Mouse (Mus musculus) CH12.LX (cell line): Measurements from ENCODE around the gene Fut1. TPM values are rescaled to one million over a fixed set of nuclear protein-coding genes. Genes with fewer than 3 reads are reported as not detected.

Source experiments
- DNase-seq: peaks from one replicate; pipeline ENCODE4 v3.0.0-alpha.2; 2013; ENCODE audit errors: extremely low read depth
- H3K27ac ChIP-seq: 2 replicates; pipeline ENCODE4 v1.5.1; 2012; ENCODE audit warnings: low read depth, mild to moderate bottlenecking, control low read depth, moderate library complexity; ENCODE audit not compliant: insufficient read depth
- H3K27me3 ChIP-seq: replicated peaks from 2 replicates; pipeline ENCODE3; 2012; ENCODE audit warnings: inconsistent platforms
- H3K36me3 ChIP-seq, 2 experiments: replicated peaks in 1 of 2; 2 replicates each; pipeline versions ENCODE3 to v1.6.1; 2012; ENCODE audit warnings: inconsistent platforms in 1 of 2, low read length in 1 of 2, mild to moderate bottlenecking in 1 of 2, mixed read lengths in 1 of 2, moderate library complexity in 1 of 2; ENCODE audit not compliant: control insufficient read depth in 1 of 2, insufficient read depth in 1 of 2
- H3K4me1 ChIP-seq, 2 experiments: 2 replicates each; pipeline ENCODE4 v1.6.1; 2012; ENCODE audit warnings: inconsistent platforms in 1 of 2, moderate library complexity in 1 of 2; ENCODE audit not compliant: insufficient read depth in 2 of 2, control insufficient read depth in 1 of 2
- H3K4me2 ChIP-seq: 2 replicates; pipeline ENCODE4 v1.6.1; 2012; ENCODE audit warnings: low read depth, mild to moderate bottlenecking, control low read depth; ENCODE audit not compliant: poor library complexity, insufficient read depth, severe bottlenecking
- H3K4me3 ChIP-seq, 3 experiments: fragments of 150-350 bp in 1 of 3; sonication (generic) in 1 of 3; replicated peaks in 1 of 3; 2 replicates each; pipeline versions ENCODE3 to v1.5.1; 2011 to 2012; ENCODE audit warnings: low read depth in 2 of 3, low read length in 2 of 3, mild to moderate bottlenecking in 2 of 3, moderate library complexity in 2 of 3, control low read depth in 1 of 3, improper control_type of control experiment in 1 of 3, inconsistent platforms in 1 of 3, mixed read lengths in 1 of 3; ENCODE audit not compliant: poor library complexity in 1 of 3
- H3K79me2 ChIP-seq: replicated peaks from 2 replicates; pipeline ENCODE4 v1.6.1; 2012; ENCODE audit warnings: mild to moderate bottlenecking, moderate library complexity; ENCODE audit not compliant: control insufficient read depth, poor library complexity, insufficient read depth, severe bottlenecking; ENCODE audit errors: extremely low read depth
- H3K9ac ChIP-seq: 2 replicates; pipeline ENCODE4 v1.6.1; 2012; ENCODE audit warnings: low read depth, mild to moderate bottlenecking, control low read depth, moderate library complexity; ENCODE audit not compliant: insufficient read depth
- H3K9me3 ChIP-seq: replicated peaks from 2 replicates; pipeline ENCODE3; 2012; ENCODE audit warnings: low read length, inconsistent platforms, mixed read lengths
- CTCF ChIP-seq, 2 experiments: IDR thresholded peaks in 1 of 2; conservative IDR thresholded peaks in 1 of 2; 2 replicates each; pipeline ENCODE4 v1.5.1; 2011 to 2012; ENCODE audit warnings: low read depth in 2 of 2, low read length in 2 of 2, improper control_type of control experiment in 1 of 2, inconsistent platforms in 1 of 2, mild to moderate bottlenecking in 1 of 2, moderate library complexity in 1 of 2
- E2F4 ChIP-seq: IDR thresholded peaks from 2 replicates; pipeline ENCODE4 v1.6.1; 2011; ENCODE audit warnings: low read depth, low read length, improper control_type of control experiment; ENCODE audit not compliant: insufficient replicate concordance
- EP300 ChIP-seq: IDR thresholded peaks from 2 replicates; pipeline ENCODE4 v1.6.1; 2011; ENCODE audit warnings: low read length, improper control_type of control experiment
- ETS1 ChIP-seq: conservative IDR thresholded peaks from 2 replicates; pipeline ENCODE4 v1.6.1; 2012; ENCODE audit warnings: low read depth, mild to moderate bottlenecking, inconsistent platforms, low read length, improper control_type of control experiment, moderate library complexity
- IRF4 ChIP-seq: IDR thresholded peaks from 2 replicates; pipeline ENCODE4 v1.6.1; 2014; ENCODE audit warnings: low read depth, mild to moderate bottlenecking, inconsistent platforms, low read length, improper control_type of control experiment
- JUN ChIP-seq: IDR thresholded peaks from 2 replicates; pipeline ENCODE4 v1.6.1; 2011; ENCODE audit warnings: low read depth, mild to moderate bottlenecking, low read length, improper control_type of control experiment, moderate library complexity; ENCODE audit not compliant: insufficient read depth
- KAT2A ChIP-seq: IDR thresholded peaks from 2 replicates; pipeline ENCODE4 v1.6.1; 2012; ENCODE audit warnings: low read length, improper control_type of control experiment, inconsistent platforms; ENCODE audit not compliant: insufficient replicate concordance
- MAFK ChIP-seq: IDR thresholded peaks from 2 replicates; pipeline ENCODE4 v1.6.1; 2011; ENCODE audit warnings: low read length, improper control_type of control experiment; ENCODE audit not compliant: insufficient replicate concordance
- MEF2A ChIP-seq: IDR thresholded peaks from 2 replicates; pipeline ENCODE4 v1.6.1; 2014; ENCODE audit warnings: low read depth, mild to moderate bottlenecking, inconsistent platforms, low read length, improper control_type of control experiment, borderline replicate concordance
- PAX5 ChIP-seq: IDR thresholded peaks from 2 replicates; pipeline ENCODE4 v1.6.1; 2012; ENCODE audit warnings: low read length, inconsistent platforms, mixed read lengths
- SIN3A ChIP-seq: IDR thresholded peaks from 2 replicates; pipeline ENCODE4 v1.6.1; 2012; ENCODE audit warnings: low read length, improper control_type of control experiment, inconsistent platforms
- SMC3 ChIP-seq: IDR thresholded peaks from 2 replicates; pipeline ENCODE4 v1.6.1; 2011; ENCODE audit warnings: low read depth, low read length, improper control_type of control experiment
- UBTF ChIP-seq: IDR thresholded peaks from 2 replicates; pipeline ENCODE4 v1.6.1; 2012; ENCODE audit warnings: low read depth, mild to moderate bottlenecking, inconsistent platforms, low read length, improper control_type of control experiment, moderate library complexity
- ZMIZ1 ChIP-seq: IDR thresholded peaks from 2 replicates; pipeline ENCODE4 v1.6.1; 2012; ENCODE audit warnings: low read depth, mild to moderate bottlenecking, inconsistent platforms, low read length, improper control_type of control experiment
- dilution Hi-C: fragments of 300-500 bp; cut with MboI; formaldehyde crosslinking; loops from 2 replicates; pipeline ENCODE4 v1.14.3; 2020; ENCODE audit warnings: low sequenced_read_pairs; ENCODE audit not compliant: extremely low pct_unique_long_range_greater_than_20kb, extremely low pct_ligation_motif_present
- in situ Hi-C: fragments of 300-500 bp; cut with MboI; formaldehyde crosslinking; loops from 3 replicates; pipeline ENCODE4 v1.14.3; 2019; ENCODE audit warnings: low sequenced_read_pairs, low pct_ligation_motif_present, low pct_unique_long_range_greater_than_20kb, mixed read lengths
- polyA plus RNA-seq: library from polyadenylated mRNA; unstranded; fragments of >175 nt; gene quantifications from 2 replicates; pipeline ENCODE4 v1.2.1, GENCODE M21; 2012; ENCODE audit warnings: low read depth; ENCODE audit not compliant: insufficient read length
- total RNA-seq, 2 experiments: library from RNA; depleted of rRNA; stranded (reverse); fragments of 300-350 nt in 1 of 2; fragments of >200 nt in 1 of 2; gene quantifications; 2 replicates each; pipeline ENCODE4 v1.2.3; 2012 to 2014

The Fut1 gene
- total and polyA plus RNA-seq, 3 experiments, result 2.4 to 6.4 (median 2.5) TPM

DNA sequence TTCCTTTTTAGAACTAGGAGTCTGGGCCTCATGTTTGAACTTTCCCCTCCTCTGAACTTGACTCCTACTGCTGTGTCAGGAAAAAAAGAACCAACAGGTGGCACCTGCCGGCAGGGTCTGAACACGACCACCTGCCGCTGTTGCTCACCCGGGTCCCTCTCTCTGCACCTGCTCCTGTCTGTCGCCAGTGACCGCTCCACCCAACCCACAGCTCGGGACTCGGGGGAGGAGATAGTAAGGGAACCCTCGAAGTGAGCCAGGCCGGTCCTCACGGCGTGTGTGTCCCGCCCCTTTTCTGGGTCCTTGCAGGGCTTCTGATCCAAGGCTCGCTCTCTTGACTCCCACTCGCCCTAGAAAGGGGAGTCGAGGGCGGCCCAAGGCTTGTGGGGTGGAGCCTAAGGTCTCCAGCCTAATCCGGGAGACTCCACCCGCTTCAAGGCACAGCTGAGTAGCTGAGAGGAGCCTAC, 22.5 kb downstream of the Fut1 start, which contains the start of gene Mamstr:
Gene Mamstr (plus strand): TSS at position 417 of the 467 bp plus-strand sequence.
- no peak for DNase-seq
- H3K27ac ChIP-seq, result no peak within 1 kb of the TSS
- dilution Hi-C loops (no loop called here), in situ Hi-C loops (loop anchor here (5.0 kb wide), 1 partner anchor 43 kb away; the partner anchor contains the start of gene Ntn5)
- H3K4me1 ChIP-seq, result peaks cover 31 to 95% of the 10 kb centered on the region in 2 experiments
- TF ChIP-seq ETS1, result no peak
- peak in 1 of 2 experiments; percentile 1; a peak in 1 of 4 replicates for TF ChIP-seq CTCF (conservative IDR thresholded peaks at IDR 0.05 in 1 of 2, IDR thresholded peaks at IDR 0.05 in 1 of 2; ENCODE audit: low read depth in 2 of 2, low read length in 2 of 2)
- H3K36me3 ChIP-seq, result peaks cover 0 to 14% of the 10 kb centered on the region in 2 experiments
- no peak within 1 kb of the TSS for H3K4me3 ChIP-seq
- H3K4me2 ChIP-seq, result no peak within 1 kb of the TSS
- H3K27me3 ChIP-seq, result no peaks in the 10 kb centered on the region
- no peak within 1 kb of the TSS for H3K9ac ChIP-seq
- H3K9me3 ChIP-seq, result peaks cover 10% of the 10 kb centered on the region
- no peaks in the 10 kb centered on the region for H3K79me2 ChIP-seq

DNA sequence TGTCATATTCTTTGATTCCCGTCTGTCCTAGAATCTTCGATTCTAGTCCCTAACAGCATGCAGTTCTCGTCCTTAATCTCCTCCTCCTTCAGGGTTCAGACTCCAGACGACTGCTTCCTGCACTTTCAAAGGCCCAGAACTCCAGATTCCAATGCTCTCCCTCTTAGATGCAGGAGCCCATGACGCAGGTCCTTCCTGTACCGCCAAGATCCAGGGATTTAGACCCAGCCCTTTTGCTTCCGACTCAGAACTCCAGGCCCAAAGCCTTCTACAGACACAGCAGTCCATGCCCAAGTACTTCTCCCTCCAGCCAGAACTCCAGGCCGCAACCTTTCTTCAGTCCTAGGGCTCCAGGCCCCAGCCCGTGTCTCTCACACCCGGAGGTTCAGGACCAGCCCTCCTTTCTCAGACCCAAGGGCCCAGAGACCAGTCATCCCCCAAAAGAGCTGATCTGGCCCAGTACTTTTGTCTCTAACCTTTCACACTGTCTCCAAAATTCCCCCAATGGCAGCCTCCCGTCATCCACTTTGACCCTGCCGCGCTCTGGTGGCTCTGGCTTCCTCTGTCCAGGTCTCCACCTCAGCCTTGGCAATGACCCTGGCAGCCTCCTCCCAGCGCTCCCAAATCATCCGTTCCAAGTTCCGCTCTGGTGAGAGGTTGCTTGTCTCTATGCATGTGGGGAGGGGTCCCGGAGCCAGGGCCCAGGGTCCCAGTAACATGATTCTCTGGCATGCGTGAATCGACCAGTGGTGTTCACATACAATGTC, 23.3 kb downstream of the Fut1 start:
- peaks cover 0 to 12% of the 10 kb centered on the region in 2 experiments for H3K36me3 ChIP-seq
- no peak overlapping the region for H3K27ac ChIP-seq
- TF ChIP-seq PAX5, result no peak
- H3K27me3 ChIP-seq, result no peaks in the 10 kb centered on the region
- H3K9ac ChIP-seq, result no peak overlapping the region
- no peak overlapping the region for H3K4me2 ChIP-seq
- H3K4me1 ChIP-seq, result peaks cover 31 to 95% of the 10 kb centered on the region in 2 experiments
- H3K4me3 ChIP-seq, result no peak overlapping the region
- in situ Hi-C loops (no loop called here), dilution Hi-C loops (no loop called here)
- H3K79me2 ChIP-seq, result no peaks in the 10 kb centered on the region
- no peak for DNase-seq
- peaks cover 7% of the 10 kb centered on the region for H3K9me3 ChIP-seq

- H3K4me2 ChIP-seq, result no peak overlapping the region
These were observed 24.4 kb downstream of the Fut1 start for GRCm38 (mm10) chr7:45641391-45642040.

More at GRCm38 (mm10) chr7:45641391-45642040, 24.4 kb downstream of the Fut1 start:
- Histone ChIP-seq H3K79me2 (no peaks in the 10 kb centered on the region), H3K27me3 (no peaks in the 10 kb centered on the region), H3K9me3 (peaks cover 2% of the 10 kb centered on the region), H3K4me1 (peaks cover 34 to 95% of the 10 kb centered on the region in 2 experiments), H3K9ac (no peak overlapping the region), H3K36me3 (peaks cover 0 to 9% of the 10 kb centered on the region in 2 experiments), H3K27ac (no peak overlapping the region), H3K4me3 (no peak overlapping the region)
- in situ Hi-C loops (no loop called here), dilution Hi-C loops (no loop called here)
- no peak for DNase-seq
- TF ChIP-seq EP300 (no peak), KAT2A (no peak), JUN (no peak), PAX5 (no peak), SIN3A (no peak), UBTF (no peak), ZMIZ1 (no peak), SMC3 (no peak), MAFK (no peak), IRF4 (no peak), E2F4 (no peak), MEF2A (no peak), CTCF (conservative IDR thresholded peaks at IDR 0.05 in 1 of 2, IDR thresholded peaks at IDR 0.05 in 1 of 2; ENCODE audit: low read depth in 2 of 2, low read length in 2 of 2) (no peak)
